Mouse (Mus musculus) forebrain, embryonic 11.5 days (tissue): ENCODE data around the gene Cdkn2a. TPM values are rescaled to one million over a fixed set of nuclear protein-coding genes. Genes with fewer than 3 reads are reported as not detected.
A peak's percentile ranks its signal among the peaks of the same experiment; 100 is the strongest.

Experiments used
- ATAC-seq: fragments of 200-750 bp; cut with Nextera tagmentation; replicated peaks from 2 replicates; pipeline ENCODE4 v1.8.0; 2017; ENCODE audit warnings: moderate TSS enrichment; ENCODE audit not compliant: low FRiP score
- DNase-seq: peaks from one replicate; pipeline ENCODE4 v3.0.0-alpha.2; 2017; ENCODE audit warnings: low spot score
- H3K27ac ChIP-seq: fragments of 300-500 bp; sonication (generic); 2 replicates; pipeline ENCODE4 v1.5.1; 2014; ENCODE audit warnings: low read depth, low read length
- H3K27me3 ChIP-seq: fragments of 300-500 bp; sonication (generic); 2 replicates; pipeline ENCODE4 v1.6.1; 2014; ENCODE audit warnings: mild to moderate bottlenecking, low read length, mixed read lengths; ENCODE audit not compliant: control insufficient read depth, insufficient read depth
- H3K36me3 ChIP-seq: fragments of 300-500 bp; sonication (generic); 2 replicates; pipeline ENCODE4 v1.6.1; 2014; ENCODE audit warnings: mild to moderate bottlenecking, low read length, moderate library complexity, mixed read lengths; ENCODE audit not compliant: control insufficient read depth, insufficient read depth
- H3K4me1 ChIP-seq: fragments of 300-500 bp; sonication (generic); replicated peaks from 2 replicates; pipeline ENCODE4 v1.6.1; 2014; ENCODE audit warnings: low read length, mixed read lengths; ENCODE audit not compliant: control insufficient read depth, insufficient read depth
- H3K4me2 ChIP-seq: fragments of 300-500 bp; sonication (generic); 2 replicates; pipeline ENCODE4 v1.6.1; 2014; ENCODE audit warnings: low read depth, mild to moderate bottlenecking, low read length, moderate library complexity, mixed read lengths; ENCODE audit not compliant: severe bottlenecking
- H3K4me3 ChIP-seq: fragments of 300-500 bp; sonication (generic); 2 replicates; pipeline ENCODE4 v1.5.1; 2014; ENCODE audit warnings: low read depth, low read length
- H3K9ac ChIP-seq: fragments of 300-500 bp; sonication (generic); 2 replicates; pipeline ENCODE4 v1.6.1; 2014; ENCODE audit warnings: low read length
- H3K9me3 ChIP-seq: fragments of 300-500 bp; sonication (generic); 2 replicates; pipeline ENCODE4 v1.6.1; 2016; ENCODE audit warnings: low read length, mixed read lengths; ENCODE audit not compliant: control insufficient read depth
- WGBS: fragments of 180-500 bp; shearing (Covaris S2); extraction: QIAGEN DNeasy Blood & Tissue Kit; methylation state at CpG from one replicate; pipeline ENCODE4 v1.1.7; 2014; 5-methylcytosine and 5-hydroxymethylcytosine counted together
- polyA plus RNA-seq: library from polyadenylated mRNA; unstranded; fragments of >200 nt; fragmentation: Nextera tagmentation; extraction: Ambion mirVana; gene quantifications from 2 replicates; pipeline ENCODE4 v1.2.1, GENCODE M21; 2014

The Cdkn2a gene
- not detected in 2 replicates for polyA plus RNA-seq

- under 1% methylated on average over 107 of the region's 117 CpGs for WGBS
- Histone ChIP-seq H3K27me3 (peaks cover 86% of the 10 kb centered on the region), H3K36me3 (no peaks in the 10 kb centered on the region), H3K4me1 (peaks cover 8% of the 10 kb centered on the region; the same call in 1 of the 2 replicates), H3K9me3 (no peaks in the 10 kb centered on the region), H3K4me3 (peak within 1 kb of the TSS; percentile 49), H3K27ac (no peak within 1 kb of the TSS), H3K9ac (peak within 1 kb of the TSS; percentile 44), H3K4me2 (peak within 1 kb of the TSS; percentile 96)
- DNase-seq (peak; percentile 85), ATAC-seq (peak; percentile 87)
These were observed at the start of gene Cdkn2a for GRCm38 (mm10) chr4:89294486-89295440. Gene Cdkn2a (minus strand): TSS chr4:89294653.

- H3K9me3 ChIP-seq: no peaks in the 10 kb centered on the region
- no peak overlapping the region for H3K27ac ChIP-seq
- no peaks in the 10 kb centered on the region for H3K36me3 ChIP-seq
- H3K4me3 ChIP-seq: no peak overlapping the region
- peaks cover 23% of the 10 kb centered on the region for H3K27me3 ChIP-seq
- DNase-seq (peak; percentile 78), ATAC-seq (no peak)
- no peak overlapping the region for H3K4me2 ChIP-seq
- no peaks in the 10 kb centered on the region for H3K4me1 ChIP-seq
- H3K9ac ChIP-seq: no peak overlapping the region
- 12% methylated on average over 13 of the region's 13 CpGs for WGBS
These were observed 19.0 kb upstream of the Cdkn2a start for GRCm38 (mm10) chr4:89313461-89313860.

GRCm38 (mm10) chr4:89310491-89311254 is 16.2 kb upstream of the Cdkn2a start, which contains the start of gene Cdkn2b:
Gene Cdkn2b (minus strand): TSS chr4:89311039.
- peaks cover 46% of the 10 kb centered on the region for H3K27me3 ChIP-seq
- 0% methylated on average over 54 of the region's 61 CpGs for WGBS

GRCm38 (mm10) chr4:89309996-89310395 is 15.5 kb upstream of the Cdkn2a start:
- Histone ChIP-seq H3K4me3 (peak overlapping the region; percentile 44), H3K9ac (no peak overlapping the region), H3K4me1 (no peaks in the 10 kb centered on the region), H3K27me3 (peaks cover 52% of the 10 kb centered on the region), H3K9me3 (no peaks in the 10 kb centered on the region), H3K4me2 (peak overlapping the region; percentile 88; the same call in 1 of the 2 replicates), H3K27ac (no peak overlapping the region), H3K36me3 (no peaks in the 10 kb centered on the region)
- no peak for ATAC-seq
- 0% methylated on average over 11 of the region's 11 CpGs for WGBS
- DNase-seq: no peak

More at GRCm38 (mm10) chr4:89310491-89311254, 16.2 kb upstream of the Cdkn2a start, which contains the start of gene Cdkn2b:
- Histone ChIP-seq H3K4me3 (peak within 1 kb of the TSS; percentile 44), H3K36me3 (no peaks in the 10 kb centered on the region), H3K27ac (no peak within 1 kb of the TSS), H3K9ac (no peak within 1 kb of the TSS; the same call in 1 of the 2 replicates), H3K4me1 (no peaks in the 10 kb centered on the region), H3K9me3 (no peaks in the 10 kb centered on the region), H3K4me2 (peak within 1 kb of the TSS; percentile 88)
- DNase-seq (peak; percentile 94), ATAC-seq (peak; percentile 95)

GRCm38 (mm10) chr4:89308001-89308400 is 13.5 kb upstream of the Cdkn2a start:
- Histone ChIP-seq H3K9me3 (no peaks in the 10 kb centered on the region), H3K27me3 (peaks cover 69% of the 10 kb centered on the region), H3K4me1 (peaks cover 4% of the 10 kb centered on the region; the same call in 1 of the 2 replicates), H3K9ac (no peak overlapping the region), H3K4me3 (no peak overlapping the region), H3K4me2 (no peak overlapping the region), H3K36me3 (no peaks in the 10 kb centered on the region), H3K27ac (no peak overlapping the region)
- no peak for DNase-seq
- WGBS: 11% methylated on average over 3 of the region's 3 CpGs
- ATAC-seq: no peak

- no peaks in the 10 kb centered on the region for H3K36me3 ChIP-seq
- no peak overlapping the region for H3K9ac ChIP-seq
- no peak overlapping the region for H3K4me2 ChIP-seq
- ATAC-seq (no peak), DNase-seq (no peak)
- peaks cover 75% of the 10 kb centered on the region for H3K27me3 ChIP-seq
- no peak overlapping the region for H3K4me3 ChIP-seq
- no peak overlapping the region for H3K27ac ChIP-seq
- WGBS: under 1% methylated on average over 25 of the region's 25 CpGs
- H3K4me1 ChIP-seq: peaks cover 4% of the 10 kb centered on the region; the same call in 1 of the 2 replicates
- H3K9me3 ChIP-seq: no peaks in the 10 kb centered on the region
These were observed 12.4 kb upstream of the Cdkn2a start for GRCm38 (mm10) chr4:89306798-89307365.

GRCm38 (mm10) chr4:89305691-89306090 is 11.2 kb upstream of the Cdkn2a start:
- H3K4me3 ChIP-seq: no peak overlapping the region
- peaks cover 80% of the 10 kb centered on the region for H3K27me3 ChIP-seq
- no peak overlapping the region for H3K27ac ChIP-seq
- no peaks in the 10 kb centered on the region for H3K36me3 ChIP-seq
- WGBS: 2% methylated on average over 3 of the region's 3 CpGs
- H3K4me1 ChIP-seq: peaks cover 4% of the 10 kb centered on the region; the same call in 1 of the 2 replicates
- no peak overlapping the region for H3K4me2 ChIP-seq
- no peak overlapping the region for H3K9ac ChIP-seq
- H3K9me3 ChIP-seq: no peaks in the 10 kb centered on the region
- ATAC-seq: no peak
- DNase-seq: no peak
